In genomic region chr11:54867903-54868434, GRCm38 (mm10) we compare ENCODE assay signal across 9 mouse cellular contexts. TPM values are rescaled to one million over a fixed set of nuclear protein-coding genes. Genes with fewer than 3 reads are reported as not detected.
DNase-seq lines count a peak whose midpoint lies in the region; ATAC-seq and TF ChIP-seq lines count a peak whose summit lies in the region.
"Had no signal": no experiment of that assay in that cellular context is flagged by ENCODE, and none has a peak within 500 bp of the region (broad histone marks: within the 10 kb centered on the region; RNA-seq: fewer than 3 reads in every experiment).

No protein-coding gene starts in this region.

- no peak overlapping the region for H3K27ac ChIP-seq in liver, adult 2 months (replicated peaks; ENCODE audit: insufficient read depth, low read depth, low read length)
- no peak overlapping the region for H3K27ac ChIP-seq in forebrain, embryonic 10.5 days
- H3K27ac ChIP-seq in intestine, postnatal 0 days (ENCODE audit: low read depth, low read length) = no peak overlapping the region
- H3K27ac ChIP-seq in neural tube, embryonic 12.5 days = no peak overlapping the region

- DNase-seq in liver, adult 2 months (ENCODE audit: extremely low read depth, low read depth, low spot score) = peak; percentile 53
- DNase-seq in liver = no peak
- no peak for DNase-seq in forebrain, embryonic 10.5 days (ENCODE audit: extremely low spot score, low spot score)
- no peak for DNase-seq in cerebellum, adult 18-20 months
- DNase-seq in layer of hippocampus, postnatal 10 days (ENCODE audit: low spot score in 2 of 2) = no peak
- no peak for DNase-seq in thymus, postnatal 36 days
- DNase-seq: gastrocnemius, postnatal 10 days had no signal

- H3K27me3 ChIP-seq in liver, adult 2 months (ENCODE audit: control insufficient read depth, insufficient read depth, low read length) = no peaks in the 10 kb centered on the region
- no peaks in the 10 kb centered on the region for H3K27me3 ChIP-seq in forebrain, embryonic 10.5 days (ENCODE audit: poor library complexity, severe bottlenecking)
- H3K27me3 ChIP-seq in intestine, postnatal 0 days (replicated peaks; ENCODE audit: control insufficient read depth, insufficient read depth, low read length) = no peaks in the 10 kb centered on the region
- no peaks in the 10 kb centered on the region for H3K27me3 ChIP-seq in neural tube, embryonic 12.5 days (replicated peaks)

- no peaks in the 10 kb centered on the region for H3K9me3 ChIP-seq in forebrain, embryonic 10.5 days
- H3K9me3 ChIP-seq in intestine, postnatal 0 days (ENCODE audit: control insufficient read depth) = no peaks in the 10 kb centered on the region
- no peaks in the 10 kb centered on the region for H3K9me3 ChIP-seq in neural tube, embryonic 12.5 days

- no peak overlapping the region for H3K4me3 ChIP-seq in liver, adult 2 months (ENCODE audit: insufficient read depth, low read depth, low read length)
- peak overlapping the region; percentile 97 for H3K4me3 ChIP-seq in forebrain, embryonic 10.5 days
- peak overlapping the region; percentile 88; the same call in 1 of the 2 replicates for H3K4me3 ChIP-seq in intestine, postnatal 0 days (ENCODE audit: low read depth, low read length)
- no peak overlapping the region for H3K4me3 ChIP-seq in neural tube, embryonic 12.5 days

- peak overlapping the region; percentile 74 for H3K4me2 ChIP-seq in intestine, postnatal 0 days (replicated peaks; ENCODE audit: low read depth)
- H3K4me2 ChIP-seq in neural tube, embryonic 12.5 days (replicated peaks) = peak overlapping the region; percentile 62

- 42% methylated on average over 3 of the region's 3 CpGs for WGBS in liver, adult 2 months
- WGBS in forebrain, embryonic 10.5 days = 88% methylated on average over 3 of the region's 3 CpGs
- 79% methylated on average over 3 of the region's 3 CpGs for WGBS in intestine, postnatal 0 days
- WGBS in neural tube, embryonic 12.5 days = 92% methylated on average over 3 of the region's 3 CpGs

- no peak for TF ChIP-seq POLR2A in liver, adult 2 months (IDR thresholded peaks at IDR 0.05; ENCODE audit: extremely low read depth, insufficient read depth, low read length)

- peaks cover 26% of the 10 kb centered on the region for H3K36me3 ChIP-seq in liver, adult 2 months (ENCODE audit: control insufficient read depth, insufficient read depth, low read length)
- peaks cover 50% of the 10 kb centered on the region for H3K36me3 ChIP-seq in forebrain, embryonic 10.5 days (replicated peaks)
- H3K36me3 ChIP-seq in intestine, postnatal 0 days (ENCODE audit: control insufficient read depth, insufficient read depth) = peaks cover 24% of the 10 kb centered on the region; the same call in 1 of the 2 replicates
- peaks cover 31% of the 10 kb centered on the region for H3K36me3 ChIP-seq in neural tube, embryonic 12.5 days

- H3K79me2 ChIP-seq in liver, adult 2 months (ENCODE audit: control insufficient read depth, insufficient read depth, low read length) = peaks cover 7% of the 10 kb centered on the region; the same call in 1 of the 2 replicates

- no peak for ATAC-seq in intestine, postnatal 0 days
- no peak for ATAC-seq in neural tube, embryonic 12.5 days (ENCODE audit: low FRiP score, low read depth)

- no peak for TF ChIP-seq CTCF in liver, adult 2 months (IDR thresholded peaks at IDR 0.05; ENCODE audit: low read depth, low read length)
- no peak for TF ChIP-seq CTCF in intestine, postnatal 0 days (IDR thresholded peaks at IDR 0.05; ENCODE audit: low read depth)

- H3K9ac ChIP-seq in liver, adult 2 months (ENCODE audit: low read depth, low read length) = no peak overlapping the region
- H3K9ac ChIP-seq in intestine, postnatal 0 days (ENCODE audit: low read depth, low read length) = no peak overlapping the region
- no peak overlapping the region for H3K9ac ChIP-seq in neural tube, embryonic 12.5 days

- peaks cover 9% of the 10 kb centered on the region for H3K4me1 ChIP-seq in liver, adult 2 months (ENCODE audit: control insufficient read depth, insufficient read depth, low read length)
- peaks cover 39% of the 10 kb centered on the region for H3K4me1 ChIP-seq in forebrain, embryonic 10.5 days
- no peaks in the 10 kb centered on the region for H3K4me1 ChIP-seq in intestine, postnatal 0 days (replicated peaks; ENCODE audit: control insufficient read depth, insufficient read depth, low read length)
- H3K4me1 ChIP-seq in neural tube, embryonic 12.5 days = peaks cover 21% of the 10 kb centered on the region

RNA-seq across cellular contexts. Expression of gene Hint1, which starts 1.8 kb away (rescaled TPM):
- 629 and 808 TPM in 2 replicates for total RNA-seq in liver, adult 2 months (2014; rRNA removed)
- 664 and 683 TPM in 2 replicates for polyA plus RNA-seq in liver, adult 2 months (2012; rRNA removed)
- 675 and 687 TPM in 2 replicates for polyA plus RNA-seq in forebrain, embryonic 10.5 days (2016; fragmentation: Nextera tagmentation; extraction: Ambion mirVana)
- polyA plus RNA-seq in intestine, postnatal 0 days (2015; fragmentation: Nextera tagmentation; extraction: Ambion mirVana) = 1,016 and 1,041 TPM in 2 replicates
- polyA plus RNA-seq in neural tube, embryonic 12.5 days (2016; fragmentation: Nextera tagmentation; extraction: Ambion mirVana) = 653 and 677 TPM in 2 replicates
- 100 to 1,000 TPM; 341 to 384 TPM for total RNA-seq in layer of hippocampus, postnatal 10 days (2021)

RNA-seq across cellular contexts. Expression of gene Lyrm7, which starts 7.3 kb away (rescaled TPM):
- 1.3 and 1.8 TPM in 2 replicates for total RNA-seq in liver, adult 2 months (2014; rRNA removed)
- polyA plus RNA-seq in liver, adult 2 months (2012; rRNA removed) = 0.46 and 1.2 TPM in 2 replicates
- polyA plus RNA-seq in forebrain, embryonic 10.5 days (2016; fragmentation: Nextera tagmentation; extraction: Ambion mirVana) = 4.1 and 8.0 TPM in 2 replicates
- polyA plus RNA-seq in intestine, postnatal 0 days (2015; fragmentation: Nextera tagmentation; extraction: Ambion mirVana) = 2.7 and 5.8 TPM in 2 replicates
- polyA plus RNA-seq in neural tube, embryonic 12.5 days (2016; fragmentation: Nextera tagmentation; extraction: Ambion mirVana) = 7.4 and 8.7 TPM in 2 replicates
- total RNA-seq in layer of hippocampus, postnatal 10 days (2021) = 10 to 100 TPM; 21.2 to 24.5 TPM

RNA-seq across cellular contexts. Expression of gene Gpx3, which starts 34.3 kb away (rescaled TPM):
- 2.0 and 3.1 TPM in 2 replicates for total RNA-seq in liver, adult 2 months (2014; rRNA removed)
- polyA plus RNA-seq in liver, adult 2 months (2012; rRNA removed) = 2.7 and 3.3 TPM in 2 replicates
- 59.5 and 61.2 TPM in 2 replicates for polyA plus RNA-seq in forebrain, embryonic 10.5 days (2016; fragmentation: Nextera tagmentation; extraction: Ambion mirVana)
- 6,664 and 6,785 TPM in 2 replicates for polyA plus RNA-seq in intestine, postnatal 0 days (2015; fragmentation: Nextera tagmentation; extraction: Ambion mirVana)
- polyA plus RNA-seq in neural tube, embryonic 12.5 days (2016; fragmentation: Nextera tagmentation; extraction: Ambion mirVana) = 76.7 and 80.3 TPM in 2 replicates
- 1 to 10 TPM; 7.0 to 7.1 TPM for total RNA-seq in layer of hippocampus, postnatal 10 days (2021)

Comparison
In these comparisons a context has a peak if more than half of its experiments do, and no peak if none do; other contexts are left out.
1. H3K4me3 ChIP-seq: peak in forebrain, embryonic 10.5 days (single experiment) and intestine, postnatal 0 days (single experiment); none in liver, adult 2 months (single experiment) and neural tube, embryonic 12.5 days (single experiment).
2. RNA of gene Gpx3, which starts 34.3 kb away (polyA plus RNA-seq): 6,664 to 6,785 TPM in intestine, postnatal 0 days; 76.7 to 80.3 TPM in neural tube, embryonic 12.5 days, 59.5 to 61.2 TPM in forebrain, embryonic 10.5 days and 2.7 to 3.3 TPM in liver, adult 2 months; every median in the first group is over 10 times any median in the second.